Mouse (Mus musculus) spleen, adult 2 months (tissue): Measurements from ENCODE around the gene Prickle1.

Source experiments
- CTCF ChIP-seq: fragments of 200-500 bp; IDR thresholded peaks from 2 replicates; pipeline ENCODE4 v1.5.1; 2011; ENCODE audit warnings: mild to moderate bottlenecking, inconsistent platforms; ENCODE audit not compliant: insufficient read depth, insufficient read length, insufficient replicate concordance; ENCODE audit errors: extremely low read depth
- POLR2A ChIP-seq: fragments of 200-500 bp; IDR thresholded peaks from 2 replicates; pipeline ENCODE4 v1.6.1; 2011; ENCODE audit warnings: low read depth, low read length, inconsistent platforms

DNA sequence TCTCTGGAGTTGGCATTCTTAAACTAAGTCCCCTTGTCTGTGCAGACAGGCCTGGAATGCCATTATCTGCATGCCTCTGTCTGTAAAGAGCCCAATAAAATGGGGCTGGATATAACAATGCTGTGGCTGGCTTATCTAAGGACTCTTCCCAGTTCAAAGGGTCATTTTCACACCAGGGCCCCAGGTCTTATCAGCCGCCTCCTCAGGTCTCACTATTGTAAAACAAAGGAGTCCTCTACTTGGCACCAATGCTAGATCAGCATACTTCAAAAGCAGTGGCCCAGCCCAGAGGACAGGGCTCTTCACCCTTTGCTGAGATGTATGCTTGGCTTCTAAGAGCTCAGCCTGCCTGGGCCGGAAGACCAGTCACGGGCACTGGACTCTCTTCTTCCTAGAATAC lies 56.3 kb downstream of the Prickle1 start:
- TF ChIP-seq POLR2A (no peak), CTCF (no peak)
